Mouse (Mus musculus) heart, adult 2 months (tissue): ENCODE measurements around the gene Rnf4. TPM values are rescaled to one million over a fixed set of nuclear protein-coding genes. Genes with fewer than 3 reads are reported as not detected.
A peak's percentile ranks its signal among the peaks of the same experiment; 100 is the strongest.

ENCODE experiments used
- DNase-seq, 2 experiments: peaks; one replicate each; pipeline ENCODE4 v3.0.0; 2021
- H3K27ac ChIP-seq: fragments of 200-600 bp; 2 replicates; pipeline ENCODE4 v1.8.1; 2022
- H3K27me3 ChIP-seq: fragments of 200-500 bp; 2 replicates; pipeline ENCODE4 v1.6.1; 2012; ENCODE audit warnings: mild to moderate bottlenecking, low read length, inconsistent platforms, mixed read lengths; ENCODE audit not compliant: control insufficient read depth, insufficient read depth
- H3K36me3 ChIP-seq: fragments of 200-500 bp; 2 replicates; pipeline ENCODE4 v1.6.1; 2012; ENCODE audit warnings: low read length, inconsistent platforms; ENCODE audit not compliant: control insufficient read depth, insufficient read depth
- H3K4me1 ChIP-seq: fragments of 200-500 bp; 2 replicates; pipeline ENCODE4 v1.6.1; 2011; ENCODE audit warnings: low read length; ENCODE audit not compliant: control insufficient read depth, insufficient read depth
- H3K4me3 ChIP-seq: fragments of 200-600 bp; 2 replicates; pipeline ENCODE4 v1.8.1; 2022
- H3K79me2 ChIP-seq: fragments of 200-500 bp; replicated peaks from 2 replicates; pipeline ENCODE4 v1.6.1; 2012; ENCODE audit warnings: mild to moderate bottlenecking, inconsistent platforms, low read length, moderate library complexity, mixed read lengths; ENCODE audit not compliant: control insufficient read depth, insufficient read depth
- H3K9ac ChIP-seq: fragments of 200-500 bp; 2 replicates; pipeline ENCODE4 v1.6.1; 2012; ENCODE audit warnings: low read depth, mild to moderate bottlenecking, control low read depth, inconsistent platforms, low read length, mixed read lengths
- CTCF ChIP-seq: fragments of 200-600 bp; IDR thresholded peaks from 2 replicates; pipeline ENCODE4 v1.8.1; 2022; ENCODE audit warnings: antibody characterized with exemption, mild to moderate bottlenecking, moderate library complexity
- EP300 ChIP-seq: fragments of 200-500 bp; IDR thresholded peaks from 2 replicates; pipeline ENCODE4 v1.6.1; 2011; ENCODE audit warnings: low read depth, low read length, control low read depth; ENCODE audit not compliant: insufficient read depth
- POLR2A ChIP-seq: fragments of 200-500 bp; IDR thresholded peaks from 2 replicates; pipeline ENCODE4 v1.6.1; 2011; ENCODE audit warnings: mild to moderate bottlenecking, low read depth, low read length, control low read depth; ENCODE audit not compliant: insufficient read depth
- WGBS: fragments of 180-500 bp; shearing (Covaris S2); methylation state at CpG from one replicate; pipeline ENCODE4 v1.1.7; 2018; 5-methylcytosine and 5-hydroxymethylcytosine counted together
- intact Hi-C: fragments of 180-260 bp; cut with DNase I; formaldehyde crosslinking; loops from one replicate; pipeline ENCODE4 v1.15.1; 2025
- polyA plus RNA-seq: library from polyadenylated mRNA; depleted of rRNA; stranded (reverse); fragments of >200 nt; gene quantifications from 2 replicates; pipeline ENCODE4 v1.2.3, GENCODE M21; 2012
- total RNA-seq, 2 experiments: library from RNA; stranded (reverse); gene quantifications; 2 replicates each; pipeline ENCODE4 v1.2.3; 2021

The Rnf4 gene
- total and polyA plus RNA-seq, 3 experiments, result 27.2 to 31.5 (median 30.9) TPM

- peaks cover 15% of the 10 kb centered on the region for H3K27me3 ChIP-seq
- H3K79me2 ChIP-seq, result no peaks in the 10 kb centered on the region
- 51% methylated on average over 2 of the region's 2 CpGs for WGBS
- intact Hi-C loops, result no loop called here
- peaks cover 3% of the 10 kb centered on the region; the same call in 1 of the 2 replicates for H3K4me1 ChIP-seq
- H3K9ac ChIP-seq, result no peak overlapping the region
- no peak overlapping the region for H3K27ac ChIP-seq
- TF ChIP-seq POLR2A (no peak), EP300 (no peak), CTCF (no peak)
- no peaks in the 10 kb centered on the region for H3K36me3 ChIP-seq
- DNase-seq, result no peak
- H3K4me3 ChIP-seq, result no peak overlapping the region
These were observed 46.8 kb upstream of the Rnf4 start for GRCm38 (mm10) chr5:34289286-34289685.

- Histone ChIP-seq H3K4me3 (no peak overlapping the region), H3K79me2 (no peaks in the 10 kb centered on the region), H3K27me3 (peaks cover 3% of the 10 kb centered on the region), H3K36me3 (no peaks in the 10 kb centered on the region), H3K4me1 (peaks cover 1% of the 10 kb centered on the region), H3K27ac (no peak overlapping the region), H3K9ac (no peak overlapping the region)
- intact Hi-C loops, result no loop called here
- TF ChIP-seq POLR2A (no peak), EP300 (no peak), CTCF (peak; percentile 42)
- WGBS, result 86% methylated on average over 6 of the region's 6 CpGs
- no peak for DNase-seq
These were observed 42.7 kb upstream of the Rnf4 start for GRCm38 (mm10) chr5:34293363-34293762.

- Histone ChIP-seq H3K4me3 (no peak overlapping the region), H3K27me3 (no peaks in the 10 kb centered on the region), H3K79me2 (no peaks in the 10 kb centered on the region), H3K4me1 (peaks cover 1% of the 10 kb centered on the region; the same call in 1 of the 2 replicates), H3K9ac (no peak overlapping the region), H3K27ac (no peak overlapping the region), H3K36me3 (no peaks in the 10 kb centered on the region)
- DNase-seq, result peak; percentile 21 to 26
- TF ChIP-seq EP300 (no peak), POLR2A (no peak), CTCF (no peak)
- intact Hi-C loops, result no loop called here
- 20% methylated on average over 2 of the region's 2 CpGs for WGBS
These were observed 41.4 kb upstream of the Rnf4 start for GRCm38 (mm10) chr5:34294696-34295095.

GRCm38 (mm10) chr5:34295141-34295540 is 40.9 kb upstream of the Rnf4 start:
- Histone ChIP-seq H3K27me3 (no peaks in the 10 kb centered on the region), H3K79me2 (no peaks in the 10 kb centered on the region), H3K27ac (no peak overlapping the region), H3K36me3 (no peaks in the 10 kb centered on the region), H3K4me1 (peaks cover 1% of the 10 kb centered on the region; the same call in 1 of the 2 replicates), H3K9ac (no peak overlapping the region), H3K4me3 (no peak overlapping the region)
- WGBS, result 41% methylated on average over 2 of the region's 2 CpGs
- no peak for TF ChIP-seq POLR2A
- no peak for TF ChIP-seq CTCF
- TF ChIP-seq EP300, result no peak
- intact Hi-C loops, result no loop called here
- DNase-seq, result no peak

- Histone ChIP-seq H3K36me3 (no peaks in the 10 kb centered on the region), H3K79me2 (no peaks in the 10 kb centered on the region), H3K4me3 (no peak overlapping the region), H3K27me3 (no peaks in the 10 kb centered on the region), H3K27ac (no peak overlapping the region), H3K4me1 (peaks cover 1% of the 10 kb centered on the region; the same call in 1 of the 2 replicates), H3K9ac (no peak overlapping the region)
- no peak for DNase-seq
- WGBS, result 76% methylated on average over 4 of the region's 4 CpGs
- TF ChIP-seq POLR2A, result no peak
- no peak for TF ChIP-seq CTCF
- no peak for TF ChIP-seq EP300
- intact Hi-C loops, result no loop called here
These were observed 38.0 kb upstream of the Rnf4 start for GRCm38 (mm10) chr5:34298061-34298460.

- intact Hi-C loops, result no loop called here
- H3K9ac ChIP-seq, result no peak overlapping the region
- H3K4me3 ChIP-seq, result no peak overlapping the region
- H3K27me3 ChIP-seq, result no peaks in the 10 kb centered on the region
- H3K79me2 ChIP-seq, result no peaks in the 10 kb centered on the region
- no peak overlapping the region for H3K27ac ChIP-seq
- H3K4me1 ChIP-seq, result peaks cover 1% of the 10 kb centered on the region; the same call in 1 of the 2 replicates
- no peaks in the 10 kb centered on the region for H3K36me3 ChIP-seq
- WGBS, result 90% methylated on average over 10 of the region's 10 CpGs
- no peak for TF ChIP-seq CTCF
- no peak for TF ChIP-seq EP300
- no peak for DNase-seq
These were observed 37.1 kb upstream of the Rnf4 start for GRCm38 (mm10) chr5:34298937-34299535.
